Mouse (Mus musculus) telencephalon, adult 2 months (tissue): ENCODE results near the gene Lrrc4c.

Experiments used
- DNase-seq: peaks from one replicate; pipeline ENCODE4 v3.0.0-alpha.2; 2011; ENCODE audit warnings: low read depth, low spot score

Lrrc4c gene

GRCm38 (mm10) chr2:97468372-97468771 lies 1150.4 kb downstream of the Lrrc4c start:
- no peak for DNase-seq

DNA sequence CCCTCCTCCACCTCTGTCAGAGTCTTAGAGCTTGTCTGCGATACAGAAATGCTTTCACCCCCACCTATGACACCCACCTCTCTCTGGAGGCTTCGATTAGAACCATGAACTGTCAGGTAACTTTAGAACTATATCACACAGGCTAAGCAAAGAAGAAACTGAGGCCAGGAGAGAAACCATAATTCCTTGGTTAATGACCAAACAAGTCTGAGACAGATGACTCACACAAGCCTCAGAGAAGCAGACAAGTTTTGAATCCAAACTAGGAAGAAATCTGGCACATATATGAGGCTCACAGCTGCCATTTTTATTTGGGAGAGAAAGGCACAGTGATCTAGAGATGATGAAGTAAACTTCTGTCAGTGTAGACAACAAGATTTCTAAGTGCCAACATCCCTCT lies 1151.4 kb downstream of the Lrrc4c start:
- no peak for DNase-seq

- no peak for DNase-seq
These were observed 1160.4 kb downstream of the Lrrc4c start for GRCm38 (mm10) chr2:97478175-97478924.

DNA sequence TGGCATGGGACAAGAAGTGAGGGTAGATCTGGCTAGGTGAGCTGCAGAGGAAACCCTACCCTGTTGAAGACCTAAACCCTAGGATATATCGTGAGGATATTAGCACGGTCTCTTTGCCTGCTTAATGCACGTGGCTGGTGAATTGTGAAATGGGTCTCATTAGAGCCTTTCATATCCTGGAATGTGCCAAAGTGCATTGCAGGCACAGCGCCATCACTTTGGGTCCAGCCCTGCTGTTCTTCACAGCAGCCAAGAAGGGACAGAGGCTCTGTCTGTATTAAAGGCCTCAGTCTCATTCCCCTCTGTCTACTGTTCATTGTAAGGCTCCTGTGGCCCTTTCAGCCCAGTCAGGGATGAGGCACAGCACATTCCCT lies 1160.9 kb downstream of the Lrrc4c start:
- peak; percentile 71 for DNase-seq

DNA sequence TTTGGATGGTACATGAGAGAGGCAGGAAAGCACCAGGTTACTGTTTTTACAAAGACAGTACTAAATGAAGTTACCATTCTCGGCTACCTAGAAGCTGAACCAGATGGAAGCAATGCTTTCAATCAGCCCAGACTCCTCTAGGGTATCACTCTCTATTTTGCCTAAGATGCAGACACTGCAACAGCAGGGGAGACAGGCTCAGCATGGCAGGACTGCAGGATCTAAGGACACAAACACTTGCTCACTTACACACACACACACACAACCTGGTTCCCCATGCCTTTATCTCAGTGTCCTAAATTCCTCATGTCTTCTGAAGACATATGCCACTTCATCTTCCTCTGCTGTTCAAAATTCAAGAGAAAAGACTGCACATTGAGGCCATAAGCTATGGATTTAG lies 1167.0 kb downstream of the Lrrc4c start:
- no peak for DNase-seq

DNA sequence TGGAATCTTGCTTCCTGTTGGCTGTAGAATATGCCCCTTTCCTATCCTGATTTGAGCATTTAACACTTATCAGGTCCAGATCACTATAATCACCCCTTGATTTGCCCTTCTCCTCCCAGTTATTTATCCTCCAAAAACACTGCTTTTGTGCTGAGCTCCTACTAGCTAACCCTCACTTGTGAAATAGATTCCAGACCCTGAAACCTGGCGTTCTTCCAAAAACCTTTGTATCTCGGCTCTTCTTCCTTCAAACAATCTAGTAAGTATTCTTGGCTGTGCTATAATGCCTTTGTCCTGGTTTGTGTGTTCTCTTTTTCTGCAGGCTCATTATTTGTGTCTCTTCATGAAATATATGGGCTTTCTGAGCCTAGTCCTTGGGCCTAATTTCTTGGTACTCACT lies 1167.6 kb downstream of the Lrrc4c start:
- DNase-seq: no peak

DNA sequence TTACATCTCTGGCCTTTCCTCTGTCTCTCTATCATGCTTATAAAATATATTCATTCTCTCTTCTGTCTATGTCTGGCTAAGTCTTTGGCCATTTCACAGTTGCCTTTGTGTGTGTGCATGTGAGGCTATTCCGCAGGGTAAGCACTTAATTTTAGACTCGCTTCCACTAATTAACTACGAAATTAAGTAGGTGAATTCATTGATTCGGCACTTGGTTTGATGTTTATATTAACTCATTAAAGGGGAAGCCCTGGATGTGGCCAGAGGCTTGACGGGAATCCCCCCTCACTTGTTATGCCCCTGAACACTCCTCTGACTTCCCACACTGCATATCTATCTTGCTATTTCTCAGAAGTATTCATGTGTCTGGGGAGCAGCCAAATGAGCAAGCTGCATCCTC lies 1169.6 kb downstream of the Lrrc4c start:
- DNase-seq: no peak

DNA sequence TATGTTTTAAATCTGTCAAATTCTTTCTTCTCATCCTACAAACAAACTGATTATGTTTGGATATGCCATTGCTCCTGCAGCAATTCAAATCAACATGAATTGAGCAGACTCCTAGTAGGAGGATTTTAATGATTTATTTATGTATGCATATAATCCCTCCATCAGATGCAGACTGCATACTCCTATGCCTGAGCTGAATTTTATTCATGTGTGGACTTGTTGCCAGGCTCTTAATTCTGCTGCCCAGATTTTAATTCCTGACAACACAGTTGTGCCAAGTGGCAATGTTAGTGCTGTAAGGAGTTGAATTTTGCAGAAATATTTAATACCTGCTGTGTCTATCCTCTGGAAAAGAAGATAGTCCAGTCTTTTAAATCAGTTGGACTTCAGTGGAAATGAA lies 1179.1 kb downstream of the Lrrc4c start:
- DNase-seq: no peak

DNA sequence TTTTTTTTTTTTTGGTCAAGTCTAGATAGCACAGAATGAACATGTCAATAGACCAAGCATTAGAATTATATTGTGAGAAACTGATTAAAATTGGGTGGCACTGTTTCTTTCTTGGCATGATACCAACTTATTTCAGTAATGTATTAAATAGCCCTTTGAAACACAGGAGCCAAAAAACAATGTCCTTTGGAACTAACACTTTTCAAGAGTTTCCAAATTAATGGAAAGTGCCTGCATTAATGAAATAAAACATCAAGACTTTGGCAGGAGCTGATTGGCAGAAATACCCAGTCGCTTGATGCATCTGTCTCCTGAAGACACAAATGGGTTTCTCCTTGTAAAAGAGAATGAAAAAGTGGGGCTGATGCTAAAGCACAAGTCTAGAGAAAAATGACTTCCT lies 1184.5 kb downstream of the Lrrc4c start:
- no peak for DNase-seq

DNA sequence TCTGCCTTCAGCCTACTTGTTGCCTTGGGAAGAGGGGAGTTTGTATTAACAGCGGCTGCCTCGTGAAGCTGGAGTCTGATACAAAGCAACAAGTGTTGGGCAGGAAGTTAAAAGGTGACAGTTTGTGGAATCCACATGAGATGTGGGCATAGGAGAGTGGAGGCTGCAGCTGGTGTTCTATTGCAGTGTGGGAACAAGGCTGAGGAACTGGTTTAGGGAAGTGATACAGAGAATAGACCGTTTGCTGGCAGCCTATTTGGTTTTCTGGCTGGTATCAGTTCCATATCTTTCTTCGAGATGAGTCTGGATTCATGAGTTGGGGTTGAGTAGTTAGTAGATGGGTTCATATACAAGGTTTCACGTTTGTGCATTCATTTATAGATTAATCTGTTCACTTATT lies 1186.9 kb downstream of the Lrrc4c start:
- DNase-seq: no peak

DNA sequence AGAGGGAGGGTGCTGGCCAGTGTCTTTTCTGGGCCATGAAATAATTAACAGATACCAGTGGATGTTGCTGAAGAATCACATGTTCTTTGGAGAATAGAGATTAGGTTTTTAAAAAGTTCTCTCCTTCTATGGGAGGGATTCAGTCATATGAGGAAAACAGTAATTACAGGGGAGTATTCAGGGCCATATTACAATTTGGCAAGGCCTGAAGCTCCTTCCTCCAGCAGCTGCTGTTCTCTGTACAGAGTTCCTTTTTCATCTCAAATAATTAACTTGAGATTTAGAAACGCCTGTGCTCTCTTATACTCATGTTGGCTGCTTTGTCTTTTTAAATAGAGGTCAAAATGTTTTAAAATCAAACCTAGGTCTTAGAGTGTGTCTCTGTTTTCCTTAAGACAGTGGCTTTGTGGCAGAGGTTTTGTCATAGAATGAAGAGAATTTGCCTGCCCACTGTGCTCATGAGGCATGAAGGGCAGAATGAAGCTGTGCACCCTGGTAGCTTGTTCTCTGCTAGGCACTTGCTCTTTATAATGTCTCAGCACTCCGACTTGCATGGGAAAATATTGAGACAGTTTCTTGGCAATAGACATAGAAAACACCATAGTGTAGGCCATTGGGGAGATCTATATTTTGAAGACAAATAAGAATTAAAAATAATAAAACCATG lies 1206.4 kb downstream of the Lrrc4c start:
- no peak for DNase-seq

- no peak for DNase-seq
These were observed 1207.1 kb downstream of the Lrrc4c start for GRCm38 (mm10) chr2:97525107-97525506.

- no peak for DNase-seq
These were observed 1212.7 kb downstream of the Lrrc4c start for GRCm38 (mm10) chr2:97530622-97531021.

DNA sequence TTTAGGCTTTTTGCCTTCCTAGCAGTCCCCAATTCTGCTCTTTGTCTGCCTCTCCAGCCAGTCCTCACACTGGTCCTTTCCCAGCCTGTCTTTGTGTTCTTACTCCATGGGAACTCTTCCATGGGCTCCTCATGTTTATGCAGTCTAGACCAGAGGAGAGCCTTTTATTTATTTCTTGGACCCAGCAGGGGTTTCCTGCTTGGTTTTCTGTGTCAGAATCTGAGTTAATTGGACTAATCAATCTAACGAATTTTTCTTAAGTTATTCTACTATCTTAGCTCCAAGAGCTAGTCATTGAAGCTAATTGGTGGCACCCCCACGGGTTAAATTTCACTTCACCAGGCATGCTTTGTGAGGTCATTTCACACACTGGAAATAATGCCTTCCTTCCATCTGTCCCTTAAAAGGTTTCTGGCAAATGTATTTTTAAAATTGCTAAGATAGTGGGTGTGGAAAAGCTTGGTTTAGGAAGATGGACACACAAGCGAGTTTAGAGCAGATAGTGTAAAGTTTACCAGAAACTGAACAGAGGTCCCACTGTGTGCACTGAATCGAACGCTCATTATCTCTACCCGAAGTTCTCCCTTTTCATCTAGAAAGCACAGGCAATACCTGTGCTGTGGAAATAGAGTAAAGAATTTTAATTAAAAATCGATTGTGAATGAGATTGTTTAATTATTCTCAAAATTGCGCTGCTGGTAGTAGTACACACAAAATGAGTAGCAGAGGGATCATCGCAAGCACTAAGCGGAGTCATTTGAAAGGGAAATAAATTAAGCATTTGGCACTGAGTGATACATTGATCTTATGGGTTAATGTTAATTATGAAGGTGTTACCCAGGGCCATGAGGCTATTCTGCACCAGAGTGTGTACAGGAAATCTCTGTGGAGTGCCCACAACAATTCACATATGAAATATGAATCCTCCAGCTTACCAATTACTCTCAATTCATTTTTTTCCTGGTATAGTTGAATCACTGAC lies 1226.0 kb downstream of the Lrrc4c start:
- DNase-seq: no peak

DNA sequence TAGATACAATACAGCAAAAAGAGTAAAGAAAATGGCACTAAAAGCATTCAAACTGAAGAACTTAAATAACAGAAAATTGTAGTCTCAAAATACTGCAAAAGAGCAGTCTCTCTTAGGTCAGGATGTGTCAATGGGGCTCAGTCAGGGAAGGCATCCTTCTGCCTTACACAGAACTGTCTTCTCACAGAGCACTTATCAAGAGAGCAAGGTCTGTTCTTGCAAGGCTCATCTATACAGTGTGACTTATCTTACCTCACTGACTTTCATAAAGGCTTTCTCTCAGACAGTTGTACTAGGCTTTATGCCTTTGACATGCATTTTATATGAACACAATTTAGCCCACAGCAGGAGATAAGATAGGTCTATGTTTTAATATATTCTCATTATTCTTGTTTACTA lies 1226.7 kb downstream of the Lrrc4c start:
- no peak for DNase-seq

- DNase-seq: no peak
These were observed 1228.0 kb downstream of the Lrrc4c start for GRCm38 (mm10) chr2:97545946-97546345.

DNA sequence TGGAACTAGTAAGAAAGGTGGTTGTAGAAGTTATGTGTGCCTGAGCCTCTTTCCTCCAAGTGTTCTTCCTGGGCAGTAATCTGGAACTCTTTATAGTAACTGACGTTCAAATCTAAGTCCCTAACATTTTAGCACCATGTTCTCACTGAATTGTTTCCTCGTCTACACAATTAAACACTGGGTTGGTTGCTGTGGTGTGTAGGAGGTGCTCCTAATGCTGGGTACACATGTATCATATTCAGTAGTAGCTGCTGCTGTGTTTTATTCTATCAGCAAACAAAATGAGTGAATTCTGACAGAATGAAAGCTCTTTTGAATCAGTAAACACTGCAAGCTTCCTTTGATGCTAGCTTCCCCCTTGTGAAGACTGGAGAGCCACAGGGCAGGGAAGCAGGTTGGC lies 1246.5 kb downstream of the Lrrc4c start:
- no peak for DNase-seq

DNA sequence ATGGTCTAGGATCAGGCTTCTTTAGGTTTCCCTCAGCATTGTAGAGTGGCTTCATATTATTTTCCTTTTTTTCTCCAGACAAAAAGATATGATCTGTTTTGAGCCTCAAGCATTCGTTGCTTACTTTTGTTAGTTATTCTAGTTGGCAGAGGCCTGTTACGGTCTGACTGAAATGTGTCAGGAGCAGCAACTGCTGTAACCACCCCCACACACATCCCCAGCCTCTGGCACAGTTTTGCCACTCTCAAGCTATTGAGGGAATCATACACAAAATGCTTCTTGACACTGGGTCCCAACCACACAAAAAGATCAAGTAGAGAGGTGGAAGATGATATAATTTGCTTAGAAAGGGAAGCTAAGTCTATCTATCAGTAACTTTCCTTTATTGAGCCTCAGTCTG lies 1251.0 kb downstream of the Lrrc4c start:
- no peak for DNase-seq

- no peak for DNase-seq
These were observed 1257.0 kb downstream of the Lrrc4c start for GRCm38 (mm10) chr2:97574921-97575320.

GRCm38 (mm10) chr2:97581132-97581531 lies 1263.2 kb downstream of the Lrrc4c start:
- no peak for DNase-seq

- no peak for DNase-seq
These were observed 1268.4 kb downstream of the Lrrc4c start for GRCm38 (mm10) chr2:97586322-97586721.

DNA sequence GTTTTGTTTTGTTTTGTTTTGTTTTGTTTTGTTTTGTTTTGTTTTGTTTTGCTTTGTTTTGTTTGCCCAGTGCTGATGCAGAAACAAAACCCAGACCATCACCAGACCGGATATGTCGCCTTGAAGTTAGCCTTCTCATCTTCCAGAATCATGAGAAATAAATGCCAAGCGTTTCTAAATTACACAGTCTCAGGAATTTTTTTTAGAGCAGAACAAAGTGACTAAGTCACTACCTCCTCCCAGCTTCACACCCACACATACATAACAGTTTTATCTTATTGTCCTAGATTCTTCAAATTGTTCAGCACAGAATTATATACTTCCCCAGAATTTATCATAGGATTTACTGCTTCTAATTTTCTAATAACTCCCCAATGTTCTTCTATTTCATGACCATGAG lies 1272.6 kb downstream of the Lrrc4c start:
- DNase-seq: peak; percentile 71
